16 mouse cellular contexts compared by ENCODE assay signal in the genomic region with DNA sequence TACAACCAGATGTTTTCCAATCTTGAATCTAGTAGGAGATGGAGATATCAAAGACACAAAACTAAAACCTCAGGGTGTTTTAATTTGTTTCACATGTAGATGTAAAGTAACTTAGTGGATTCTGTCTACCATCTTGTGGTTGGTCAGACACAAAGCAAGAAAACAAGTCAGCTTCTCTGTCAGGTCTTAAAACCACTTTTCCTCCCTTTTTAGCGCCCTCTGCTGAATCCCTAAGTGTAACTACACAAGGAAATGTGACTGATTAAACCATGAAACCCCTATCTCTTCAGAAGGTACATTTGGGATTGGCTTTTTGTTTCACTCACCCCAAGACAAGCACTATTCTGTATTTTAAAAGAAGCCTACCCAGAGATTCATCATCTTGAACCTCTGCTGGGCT. TPM values are rescaled to one million over a fixed set of nuclear protein-coding genes. Genes with fewer than 3 reads are reported as not detected.
DNase-seq lines count a peak whose midpoint lies in the region; ATAC-seq and TF ChIP-seq lines count a peak whose summit lies in the region.
"Had no signal": no experiment of that assay in that cellular context is flagged by ENCODE, and none has a peak within 500 bp of the region (broad histone marks: within the 10 kb centered on the region; RNA-seq: fewer than 3 reads in every experiment).

No protein-coding gene starts in this region.

- no peak for ATAC-seq in intestine, postnatal 0 days
- ATAC-seq in intestine, embryonic 16.5 days = no peak
- ATAC-seq in Patski = no peak
- ATAC-seq in erythroblast, adult 5-6 weeks (replicated peaks; ENCODE audit: low FRiP score, poor library complexity, severe bottlenecking) = no peak
- ATAC-seq: intestine, embryonic 15.5 days had no signal

- H3K9me3 ChIP-seq in intestine, postnatal 0 days (ENCODE audit: control insufficient read depth) = no peaks in the 10 kb centered on the region
- H3K9me3 ChIP-seq in intestine, embryonic 16.5 days (ENCODE audit: control insufficient read depth, low read length) = no peaks in the 10 kb centered on the region
- H3K9me3 ChIP-seq: intestine, embryonic 15.5 days had no signal

- TF ChIP-seq CTCF in intestine, postnatal 0 days (IDR thresholded peaks at IDR 0.05; ENCODE audit: low read depth) = peak; percentile 43
- peak; percentile 44 for TF ChIP-seq CTCF in Patski (IDR thresholded peaks at IDR 0.05)

- CTCF ChIA-PET in Patski (lab: Charles Lee) = interaction anchor here (1.4 to 1.6 kb wide), 2 partner anchors 12 to 13 kb away, joined by 3 to 5 read pairs; no protein-coding TSS in a partner anchor

- H3K27me3 ChIP-seq in intestine, postnatal 0 days (replicated peaks; ENCODE audit: control insufficient read depth, insufficient read depth, low read length) = no peaks in the 10 kb centered on the region
- no peaks in the 10 kb centered on the region for H3K27me3 ChIP-seq in intestine, embryonic 16.5 days (replicated peaks; ENCODE audit: control insufficient read depth, insufficient read depth, low read length)
- H3K27me3 ChIP-seq in Patski = peaks cover 5% of the 10 kb centered on the region
- H3K27me3 ChIP-seq: intestine, embryonic 15.5 days had no signal

- no peak overlapping the region for H3K4me3 ChIP-seq in intestine, postnatal 0 days (ENCODE audit: low read depth, low read length)
- no peak overlapping the region for H3K4me3 ChIP-seq in intestine, embryonic 16.5 days (ENCODE audit: low read length)
- H3K4me3 ChIP-seq: intestine, embryonic 15.5 days had no signal

- WGBS in intestine, postnatal 0 days = 9% methylated on average over 1 of the region's 1 CpGs
- 11% methylated on average over 1 of the region's 1 CpGs for WGBS in intestine, embryonic 16.5 days

- H3K9ac ChIP-seq in intestine, postnatal 0 days (ENCODE audit: low read depth, low read length) = no peak overlapping the region
- H3K9ac ChIP-seq in intestine, embryonic 16.5 days (ENCODE audit: low read depth, low read length) = no peak overlapping the region
- H3K9ac ChIP-seq: intestine, embryonic 15.5 days had no signal

- DNase-seq in CD4-positive helper T cell, adult 2 months (ENCODE audit: low read depth, low spot score) = peak; percentile 19
- no peak for DNase-seq in Patski (ENCODE audit: low read depth, low spot score)
- peak; percentile 39 for DNase-seq in induced T-regulatory cell, adult 2 months (ENCODE audit: low read depth)
- DNase-seq in left cerebral cortex, adult 18-20 months (ENCODE audit: low spot score in 2 of 2) = no peak
- DNase-seq in cerebellum, postnatal 25 days = no peak
- DNase-seq: adrenal gland, adult 8-10 months; cerebellum, adult 11-12 months; thymus, postnatal 25 days had no signal

- H3K36me3 ChIP-seq in intestine, postnatal 0 days (ENCODE audit: control insufficient read depth, insufficient read depth) = no peaks in the 10 kb centered on the region
- no peaks in the 10 kb centered on the region for H3K36me3 ChIP-seq in intestine, embryonic 16.5 days (ENCODE audit: control insufficient read depth, insufficient read depth, low read length)
- H3K36me3 ChIP-seq: intestine, embryonic 15.5 days had no signal

- in situ Hi-C loops in Patski (cut with MboI; ENCODE audit: low pct_unique_long_range_greater_than_20kb) = no loop called here

- no peak overlapping the region for H3K27ac ChIP-seq in intestine, postnatal 0 days (ENCODE audit: low read depth, low read length)
- H3K27ac ChIP-seq in intestine, embryonic 16.5 days (ENCODE audit: low read length) = no peak overlapping the region
- H3K27ac ChIP-seq: intestine, embryonic 15.5 days had no signal

- POLR2A ChIA-PET in Patski (lab: Charles Lee) = no interaction called here

- H3K4me2 ChIP-seq in intestine, postnatal 0 days (replicated peaks; ENCODE audit: low read depth) = no peak overlapping the region
- H3K4me2 ChIP-seq in intestine, embryonic 16.5 days (ENCODE audit: low read depth, low read length) = no peak overlapping the region
- H3K4me2 ChIP-seq: intestine, embryonic 15.5 days had no signal

- no peaks in the 10 kb centered on the region for H3K4me1 ChIP-seq in intestine, postnatal 0 days (replicated peaks; ENCODE audit: control insufficient read depth, insufficient read depth, low read length)
- no peaks in the 10 kb centered on the region for H3K4me1 ChIP-seq in intestine, embryonic 16.5 days (ENCODE audit: control insufficient read depth, insufficient read depth, low read length)
- H3K4me1 ChIP-seq: intestine, embryonic 15.5 days had no signal

RNA-seq across cellular contexts. Expression of a gene that starts 48.1 kb away (rescaled TPM):
- not detected in 2 replicates for polyA plus RNA-seq in intestine, postnatal 0 days (2015; fragmentation: Nextera tagmentation; extraction: Ambion mirVana)
- polyA plus RNA-seq in intestine, embryonic 16.5 days (2015; fragmentation: Nextera tagmentation; extraction: Ambion mirVana) = not detected in 2 replicates
- polyA plus RNA-seq in Patski (2021) = not detected
- total RNA-seq in left cerebral cortex, adult 18-20 months (2021) = not detected
- not detected in 2 replicates for total RNA-seq in erythroblast, adult 5-6 weeks (2015; ENCODE audit: low replicate concordance)
- not detected in 2 replicates for total RNA-seq in erythroblast, adult 5-6 weeks (2017; ENCODE audit: low replicate concordance)
- total RNA-seq: adrenal gland, adult 8-10 months; layer of hippocampus, postnatal 10 days had no signal
- polyA plus RNA-seq: heart, embryonic 16.5 days; intestine, embryonic 15.5 days; limb, embryonic 14.5 days; neural tube, embryonic 11.5 days had no signal

Comparison
In these comparisons a context has a peak if more than half of its experiments do, and no peak if none do; other contexts are left out.
1. DNase-seq: peak in CD4-positive helper T cell, adult 2 months (single experiment) and induced T-regulatory cell, adult 2 months (single experiment); none in Patski (single experiment), left cerebral cortex, adult 18-20 months (0 of 2) and cerebellum, postnatal 25 days (0 of 2).